Mouse (Mus musculus): ENCODE data around the gene Gng7.

Gene Gng7

DNA sequence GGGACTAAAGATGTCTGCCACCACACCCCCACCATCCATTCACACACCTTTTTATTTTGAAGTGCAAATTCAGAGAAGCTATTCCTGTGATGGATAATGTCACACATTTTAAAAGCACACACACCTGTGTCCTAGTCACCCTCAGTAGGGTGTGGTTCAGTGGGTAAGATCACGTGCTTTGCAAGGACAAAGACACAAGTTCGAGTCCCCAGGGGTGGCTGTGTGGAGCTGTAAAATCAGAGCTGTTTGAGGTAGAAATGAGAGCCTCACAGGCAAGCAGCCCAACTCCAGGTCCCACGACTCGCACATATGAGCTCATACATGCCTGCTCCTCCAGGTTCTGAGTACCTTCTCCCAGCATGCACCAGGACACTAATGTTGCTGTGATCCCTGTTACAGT is 46.6 kb downstream of the Gng7 start:
- DNase-seq (ENCODE audit: low spot score in 2 of 2) = no peak

DNA sequence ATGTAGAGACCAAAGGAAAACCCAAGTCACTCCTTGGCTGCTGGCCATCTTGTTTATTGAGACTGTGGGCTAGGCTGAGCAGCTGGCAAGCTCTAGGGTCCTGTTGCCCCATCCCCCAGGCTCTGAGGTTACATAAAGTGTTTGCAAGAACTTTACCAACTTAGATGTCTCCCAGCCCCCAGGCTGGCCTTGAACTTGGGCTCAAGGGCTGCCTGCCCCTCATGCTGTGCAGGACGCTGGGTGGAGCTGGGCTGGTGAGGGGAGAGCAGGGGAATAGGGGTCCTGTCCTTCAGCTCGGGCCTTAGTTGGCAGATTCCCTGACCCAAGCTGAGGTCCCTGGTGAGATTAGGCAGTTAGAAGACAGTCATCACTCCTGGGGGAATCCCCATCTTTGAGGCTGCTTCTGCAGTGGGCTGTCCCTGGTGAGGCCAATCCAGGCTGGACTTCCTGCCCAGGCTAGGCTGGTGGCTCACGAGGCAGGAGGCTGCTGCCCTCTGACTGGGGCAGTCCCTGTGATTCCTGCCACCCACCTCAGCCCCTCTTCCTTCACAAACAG is 47.6 kb downstream of the Gng7 start:
- peak; percentile 59 to 77 for DNase-seq (ENCODE audit: low spot score in 2 of 2)

DNA sequence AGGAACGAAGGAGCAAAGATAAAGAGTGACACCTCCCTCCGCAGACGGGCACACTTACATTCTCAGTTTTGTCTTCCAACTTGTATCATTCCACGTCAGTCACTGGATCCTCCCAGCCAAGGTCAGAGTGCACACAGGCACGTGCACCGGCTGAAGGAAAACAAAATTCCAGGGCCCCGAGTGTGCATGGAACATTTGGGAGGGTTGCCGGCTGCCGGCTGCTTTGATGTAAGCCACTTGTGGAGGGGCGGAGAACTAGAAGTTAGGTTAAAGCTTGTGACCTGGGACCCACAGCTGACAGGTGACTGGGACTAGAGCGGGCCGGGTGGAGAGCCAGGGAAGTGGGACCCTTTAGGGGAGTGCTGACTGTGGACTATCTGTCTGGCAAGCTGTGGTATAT is 48.4 kb downstream of the Gng7 start:
- no peak for DNase-seq (ENCODE audit: low spot score in 2 of 2)

DNA sequence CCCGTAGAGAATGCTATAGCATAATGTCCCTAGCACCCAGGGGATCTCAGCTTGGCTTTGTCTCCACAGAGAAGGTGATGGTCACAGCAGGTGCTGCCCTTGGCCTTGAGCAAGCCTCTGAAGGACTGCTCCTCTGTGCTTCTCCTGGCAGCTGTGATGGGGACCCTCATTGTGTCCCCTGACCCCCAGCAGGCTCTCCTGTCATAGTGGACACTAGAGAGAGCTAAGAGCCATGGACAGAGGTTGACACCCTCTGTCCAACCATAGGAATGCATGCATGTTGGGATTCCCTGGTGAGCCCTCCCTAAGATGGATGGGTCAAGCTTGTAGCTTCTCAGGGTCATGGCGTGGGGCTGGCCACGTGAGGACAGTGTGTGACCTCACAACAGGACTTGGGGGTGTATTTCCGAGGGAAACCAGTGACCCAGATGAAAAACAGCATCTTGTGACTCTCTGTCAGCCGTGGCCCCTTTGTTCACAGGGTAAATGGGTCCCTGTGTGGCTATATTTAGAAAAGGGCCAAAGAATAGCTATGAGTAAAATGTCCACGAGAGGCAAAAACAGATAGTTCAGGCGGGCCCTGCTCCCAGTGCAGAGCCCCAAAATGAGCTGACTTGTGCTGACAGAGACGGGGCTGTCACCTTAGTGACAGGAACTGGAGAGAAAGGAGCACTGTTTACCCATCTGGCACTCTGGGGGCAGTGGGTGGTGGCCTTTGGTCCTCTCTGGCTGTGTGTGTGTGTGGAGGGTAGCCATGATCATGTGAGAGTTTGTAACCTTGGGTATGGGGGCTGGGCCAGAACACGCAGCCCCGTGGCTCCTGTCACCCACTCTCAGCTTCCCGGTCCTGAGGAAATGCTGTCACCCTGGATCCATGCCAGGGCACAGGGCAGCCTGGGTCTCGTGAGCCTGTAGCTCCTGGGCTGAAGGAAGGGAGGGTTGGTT is 51.4 kb downstream of the Gng7 start:
- no peak for DNase-seq (ENCODE audit: low spot score in 2 of 2)

DNA sequence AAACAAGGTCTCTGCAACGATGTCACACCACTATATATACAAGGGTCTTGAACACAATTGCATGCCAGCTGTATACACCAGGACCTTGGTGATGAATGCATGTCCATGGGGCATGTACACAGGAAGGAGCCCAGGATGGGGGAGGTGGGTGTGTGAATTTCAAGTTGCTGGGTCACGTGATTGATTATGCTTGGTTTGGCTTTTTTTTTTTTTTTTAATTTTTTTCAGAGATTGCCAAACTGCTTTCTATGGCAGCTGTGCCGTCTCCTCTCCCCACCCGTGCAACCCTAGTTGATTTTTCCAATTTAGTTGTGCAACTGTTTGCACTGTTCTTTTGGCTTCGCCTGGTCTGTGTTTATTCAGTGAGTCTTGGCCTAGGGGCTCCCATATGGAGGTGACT is 52.2 kb downstream of the Gng7 start:
- no peak for DNase-seq (ENCODE audit: low spot score in 2 of 2)

DNA sequence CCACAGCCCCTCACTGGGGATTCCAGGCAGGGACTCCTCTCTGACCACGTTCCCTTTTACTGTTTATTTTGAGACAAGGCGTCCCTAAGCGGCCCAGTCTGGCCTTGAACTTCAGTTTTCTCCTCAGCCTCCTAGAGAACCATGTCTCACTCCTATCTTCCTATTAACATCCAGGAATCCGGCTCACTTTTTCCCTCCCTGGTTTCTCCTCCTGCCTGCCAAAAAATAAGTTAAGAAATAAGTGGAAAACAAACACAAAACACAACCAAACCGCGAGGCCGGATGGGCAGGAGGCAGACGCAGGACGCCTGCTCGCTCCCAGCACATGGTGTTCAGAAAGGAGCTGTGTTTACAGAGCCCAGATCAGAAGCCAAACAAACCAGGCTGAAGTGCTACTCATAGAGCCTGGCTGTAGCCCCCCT is 52.7 kb downstream of the Gng7 start:
- DNase-seq (ENCODE audit: low spot score in 2 of 2) = no peak

DNA sequence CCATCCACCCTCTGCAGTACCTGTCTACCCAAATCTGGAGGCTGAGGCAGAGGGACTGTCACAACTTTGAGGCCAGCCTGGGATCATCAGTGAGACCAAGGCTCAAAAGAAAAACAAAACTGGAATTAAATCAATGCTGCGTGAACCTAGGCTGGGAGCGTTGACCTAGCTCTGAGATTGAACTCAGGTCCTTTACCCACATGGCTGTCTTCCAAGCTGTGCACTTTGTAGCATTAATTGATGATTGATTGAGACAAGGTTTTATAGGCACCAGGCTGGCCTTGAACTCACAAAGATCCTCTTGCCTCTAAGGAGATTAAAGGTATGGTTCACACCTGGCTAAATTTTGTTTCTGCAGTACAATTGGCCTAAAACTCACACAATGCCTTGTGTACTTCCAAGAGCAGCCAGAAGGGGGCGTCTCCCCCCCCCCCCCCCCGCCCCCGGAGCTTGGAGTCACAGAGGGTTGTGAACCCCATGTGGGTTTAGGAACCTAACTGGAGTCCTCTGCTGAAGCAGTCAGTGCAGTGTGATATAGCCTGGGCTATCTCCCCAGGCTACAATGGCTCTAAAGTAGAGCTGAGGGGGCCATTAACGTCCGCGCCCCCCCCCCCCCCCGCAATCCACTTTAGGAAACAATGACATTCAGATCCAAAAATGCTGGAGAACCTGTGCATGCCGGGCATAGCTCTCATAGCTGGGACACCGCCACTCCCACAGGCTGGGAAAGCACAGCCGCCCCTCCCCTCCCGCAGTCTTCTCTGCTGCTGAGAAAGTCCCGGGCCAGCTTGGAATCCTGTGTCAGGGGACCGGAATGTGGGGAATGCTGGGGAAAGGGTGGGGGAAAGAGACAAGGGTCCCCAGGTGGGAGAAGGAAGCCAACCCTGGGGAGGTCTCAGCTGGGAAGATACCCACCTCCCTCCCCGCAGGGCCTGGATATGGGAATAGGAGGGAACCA is 53.9 kb downstream of the Gng7 start:
- DNase-seq (ENCODE audit: low spot score in 2 of 2) = no peak

DNA sequence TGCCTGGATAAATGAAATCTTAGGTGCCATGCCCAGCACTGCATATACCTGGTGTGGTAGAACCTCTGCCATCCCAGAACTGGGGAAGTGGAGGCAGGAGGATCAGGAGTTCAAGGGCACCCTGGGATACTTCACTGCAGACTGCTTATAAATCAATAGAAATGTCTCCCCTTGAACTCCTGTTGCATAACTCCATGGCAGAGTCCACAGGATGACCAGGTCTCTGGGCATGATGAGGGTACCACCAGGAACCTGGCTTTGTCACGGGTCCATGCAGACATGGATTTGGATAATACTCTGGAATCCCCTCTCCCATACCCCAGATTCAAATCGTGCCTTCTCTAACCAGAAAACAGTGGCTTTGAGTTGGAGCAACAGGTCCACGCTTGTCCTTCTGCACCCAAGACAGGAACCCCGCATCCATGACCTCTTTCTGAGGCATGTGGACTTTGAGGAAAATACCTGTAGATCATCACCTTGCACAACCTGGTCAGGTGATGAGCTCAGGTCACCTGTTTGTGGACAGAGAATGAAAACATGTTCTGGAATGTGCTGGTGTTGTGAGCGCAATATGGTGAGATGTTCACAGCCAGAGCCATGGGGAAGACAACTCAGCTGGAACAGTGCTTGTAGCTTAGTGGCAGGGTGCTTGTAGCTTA is 55.6 kb downstream of the Gng7 start:
- no peak for DNase-seq (ENCODE audit: low spot score in 2 of 2)

DNA sequence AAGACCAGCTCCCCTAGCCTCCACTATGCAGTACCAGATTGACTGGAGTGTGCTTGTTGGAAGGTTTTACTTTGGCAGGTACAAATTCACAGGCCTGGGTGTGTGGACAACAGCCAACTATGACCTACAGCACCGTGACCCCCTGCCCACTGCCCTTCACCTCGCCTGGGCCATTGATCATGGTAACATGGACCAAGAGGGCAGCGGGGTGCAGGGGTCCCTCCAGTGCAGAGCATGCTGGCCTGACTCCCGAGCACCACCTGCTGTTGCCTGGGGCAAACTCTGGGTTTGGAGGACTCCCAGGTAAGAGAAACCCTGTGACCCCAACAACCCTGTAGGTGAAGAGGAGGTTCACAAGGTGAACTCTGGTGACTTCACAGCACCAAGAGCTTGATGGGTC is 57.0 kb downstream of the Gng7 start:
- DNase-seq (ENCODE audit: low spot score in 2 of 2) = no peak

DNA sequence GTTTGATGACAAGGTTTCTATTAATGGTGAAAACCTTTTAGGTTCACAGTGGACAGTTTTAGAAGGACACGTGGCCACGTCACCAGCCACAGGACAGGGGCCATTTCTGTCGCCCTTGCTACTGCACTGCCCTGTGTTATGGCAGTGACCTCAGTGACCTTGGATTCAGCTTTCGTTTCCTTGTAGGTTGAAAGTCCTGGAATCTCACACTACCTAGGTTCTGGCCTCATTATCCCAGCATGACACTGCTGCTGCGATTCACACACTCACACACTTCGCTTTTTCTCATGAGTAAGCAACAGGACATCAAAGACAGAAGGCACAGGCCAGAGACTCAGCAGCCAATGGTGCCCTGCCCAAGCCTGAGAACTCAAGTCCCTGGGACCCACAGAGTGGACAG is 57.8 kb downstream of the Gng7 start:
- DNase-seq (ENCODE audit: low spot score in 2 of 2) = no peak

DNA sequence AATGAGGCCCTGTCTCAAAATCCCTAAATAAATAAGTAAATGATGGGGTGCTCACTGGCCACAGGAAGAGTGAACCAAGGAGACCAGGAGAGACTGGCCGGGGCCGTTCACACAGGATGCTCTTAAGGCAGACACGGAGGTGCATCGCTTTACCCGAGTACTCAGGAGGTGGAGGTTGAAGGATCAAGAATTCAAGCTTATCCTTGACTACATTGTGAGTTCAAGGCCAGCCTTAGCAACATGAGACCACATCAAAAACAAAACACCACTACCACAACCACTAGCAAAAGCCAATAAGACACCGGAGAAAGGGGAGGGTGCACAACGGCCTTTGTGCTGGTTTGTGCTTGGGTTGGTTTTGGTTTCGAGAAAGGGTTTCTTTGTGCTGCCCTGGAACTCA is 58.4 kb downstream of the Gng7 start:
- DNase-seq (ENCODE audit: low spot score in 2 of 2) = peak; percentile 34 to 67

DNA sequence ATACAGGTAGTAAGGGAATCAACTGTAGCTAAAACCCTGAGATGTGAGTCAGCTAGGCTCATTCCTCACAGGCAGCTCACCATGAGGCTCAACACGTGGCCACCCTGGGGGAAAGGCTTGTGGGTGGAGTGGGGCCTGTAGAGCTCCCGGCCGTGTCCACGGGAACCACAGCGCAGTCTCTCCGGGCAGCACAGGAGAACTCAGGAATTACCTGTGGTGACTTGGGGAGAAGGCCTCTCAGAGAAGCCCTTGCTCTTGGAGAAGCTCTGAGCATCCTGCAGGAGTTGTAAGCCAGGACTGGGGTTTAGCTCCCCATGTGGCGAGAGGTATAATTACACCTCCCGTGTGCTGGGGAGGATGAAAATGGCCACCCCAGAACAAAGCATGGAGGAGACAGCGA is 59.2 kb downstream of the Gng7 start:
- peak in 1 of 2 experiments; percentile 55 for DNase-seq (ENCODE audit: low spot score in 2 of 2)

DNA sequence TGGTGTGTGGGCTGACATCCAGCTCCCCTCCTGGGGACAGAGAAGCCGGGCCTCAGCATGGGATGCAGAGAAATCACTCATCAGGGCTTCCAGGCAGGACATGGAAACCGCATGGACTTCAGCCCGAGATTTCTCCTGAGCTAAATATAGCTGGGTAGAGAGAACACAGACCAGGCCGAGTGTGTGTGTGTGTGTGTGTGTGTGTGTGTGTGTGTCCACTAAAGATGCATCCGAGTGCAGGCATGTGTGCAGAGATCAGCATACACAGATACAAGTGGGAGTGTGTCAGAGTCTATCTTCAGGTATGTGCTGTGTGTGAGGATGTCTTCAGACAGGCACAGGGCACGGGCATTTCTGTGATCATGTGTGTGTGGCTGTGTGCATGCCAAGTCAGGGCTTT is 59.9 kb downstream of the Gng7 start:
- DNase-seq (ENCODE audit: low spot score in 2 of 2) = no peak

DNA sequence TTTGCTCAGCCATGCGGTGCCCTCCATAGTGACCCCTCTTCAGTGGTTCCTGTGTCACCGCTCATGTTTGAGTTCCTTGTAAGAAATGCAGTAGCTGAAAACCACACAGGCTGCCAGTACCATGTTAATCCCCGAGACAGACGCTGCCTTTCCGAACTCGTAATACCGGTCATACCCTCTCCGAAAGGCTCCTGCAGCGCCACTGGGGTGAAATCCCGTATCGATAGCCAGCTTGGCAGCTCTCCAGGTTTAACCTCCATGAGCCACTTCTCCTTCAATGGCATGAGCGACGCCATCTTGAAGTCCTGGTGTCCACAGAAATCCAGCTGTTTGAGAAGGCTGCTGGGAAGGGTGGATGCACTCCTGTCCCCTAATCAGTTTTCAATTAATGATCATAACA is 60.3 kb downstream of the Gng7 start:
- no peak for DNase-seq (ENCODE audit: low spot score in 2 of 2)

DNA sequence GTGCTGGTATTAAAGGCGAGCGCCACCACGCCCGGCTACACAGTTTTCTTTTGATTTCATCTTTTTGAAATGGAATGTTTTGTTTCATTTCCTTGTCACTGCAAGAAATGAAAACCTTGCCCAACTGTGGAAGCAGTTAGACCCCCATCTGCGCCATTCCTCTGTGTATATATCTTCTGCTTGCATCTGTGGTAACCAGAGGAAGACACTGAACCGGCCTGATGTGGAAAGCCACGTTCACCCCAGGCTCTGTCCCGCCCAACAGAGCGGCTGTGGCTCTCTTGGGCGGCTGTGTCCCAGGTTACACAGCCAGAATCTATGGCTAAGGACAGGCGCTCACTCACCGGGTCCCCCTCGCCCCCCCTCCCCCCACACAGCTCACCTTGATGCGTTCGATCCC is 62.3 kb downstream of the Gng7 start:
- no peak for DNase-seq (ENCODE audit: low spot score in 2 of 2)

DNA sequence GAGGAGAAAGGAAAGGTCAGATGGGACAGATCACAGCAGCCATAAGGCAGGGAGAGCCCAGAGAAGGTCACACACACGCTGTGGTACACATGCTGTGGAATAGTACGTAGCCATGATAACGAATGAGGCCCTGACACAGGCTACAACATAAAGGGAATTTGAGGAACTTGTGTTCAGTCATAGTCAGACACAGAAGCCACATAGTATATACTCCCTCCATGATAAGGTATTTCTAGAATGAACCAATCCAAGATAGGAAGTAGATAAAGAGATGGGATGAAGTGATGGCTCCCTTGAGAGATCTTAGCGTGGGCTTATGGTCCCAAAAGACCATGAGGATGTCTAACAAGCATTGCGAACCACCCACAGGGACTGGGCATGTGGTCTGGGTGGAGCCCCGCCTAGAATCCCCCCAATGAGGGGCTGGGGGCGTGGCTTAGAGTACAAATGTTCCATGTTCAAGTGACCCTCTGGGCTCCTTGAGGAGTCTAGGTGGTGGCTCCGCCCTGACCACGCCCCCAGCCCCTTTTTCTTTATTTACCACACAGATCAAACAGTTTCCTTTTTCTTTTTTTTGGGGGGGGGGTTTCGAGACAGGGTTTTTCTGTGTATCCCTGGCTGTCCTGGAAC is 62.9 kb downstream of the Gng7 start:
- no peak for DNase-seq (ENCODE audit: low spot score in 2 of 2)

DNA sequence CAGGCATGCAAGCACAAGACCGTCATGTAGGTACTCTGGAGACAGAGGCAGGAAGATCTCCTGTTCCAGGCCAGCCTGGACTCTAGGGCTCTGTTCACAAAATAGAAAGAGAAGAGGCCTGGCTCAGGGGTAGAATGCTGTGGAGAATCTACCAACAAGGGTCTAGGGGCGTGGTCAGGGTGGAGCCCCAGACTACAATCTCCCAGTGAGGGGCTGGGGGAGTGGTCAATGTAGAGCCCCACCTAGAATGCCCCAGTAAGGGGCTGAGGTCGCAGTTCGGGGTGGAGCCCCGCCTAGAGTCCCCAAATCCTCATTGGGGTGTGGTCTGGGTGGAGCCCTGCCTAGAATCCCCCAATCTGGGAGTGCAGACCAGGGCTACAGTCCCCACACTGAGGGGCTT is 64.4 kb downstream of the Gng7 start:
- DNase-seq (ENCODE audit: low spot score in 2 of 2) = no peak

DNA sequence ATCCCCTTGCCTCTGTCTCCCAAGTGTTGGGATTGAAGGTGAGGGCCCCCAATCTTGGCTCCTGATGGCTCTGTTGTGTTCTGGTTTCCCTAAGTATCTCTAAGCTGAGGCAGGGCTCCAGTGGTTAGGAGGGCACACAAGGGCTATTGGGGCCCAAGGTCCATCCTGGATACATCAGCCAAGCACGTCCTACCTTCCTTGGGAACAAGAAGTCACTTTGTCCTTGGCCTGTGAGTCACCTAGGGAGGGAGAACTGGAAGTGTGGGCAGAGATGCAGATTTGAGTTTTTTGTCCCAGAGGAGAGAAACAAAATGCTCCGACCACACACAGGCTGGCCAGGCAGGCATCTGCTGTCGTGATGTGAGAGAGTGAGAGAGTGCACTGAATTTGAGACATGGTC is 65.7 kb downstream of the Gng7 start:
- DNase-seq (ENCODE audit: low spot score in 2 of 2) = no peak

DNA sequence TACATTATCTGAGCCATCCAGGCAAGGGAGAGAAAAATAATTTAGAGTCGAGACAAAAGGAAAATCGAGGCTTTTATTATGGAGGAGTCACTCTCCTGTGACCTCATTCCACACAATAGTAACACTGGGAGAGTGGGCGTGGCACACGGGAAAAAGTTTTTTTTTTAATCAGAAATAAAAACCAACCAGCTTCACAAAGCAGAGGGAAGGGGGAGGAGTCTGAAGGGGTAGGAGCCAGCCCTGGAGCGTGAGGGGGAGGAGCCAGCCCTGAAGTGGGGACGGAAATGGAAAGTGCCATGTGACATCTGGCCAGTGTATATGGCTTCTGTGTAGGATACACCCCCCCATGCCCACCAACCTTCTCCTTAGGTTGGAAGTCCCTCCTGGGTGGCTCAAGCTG is 66.2 kb downstream of the Gng7 start:
- DNase-seq (ENCODE audit: low spot score in 2 of 2) = no peak

DNA sequence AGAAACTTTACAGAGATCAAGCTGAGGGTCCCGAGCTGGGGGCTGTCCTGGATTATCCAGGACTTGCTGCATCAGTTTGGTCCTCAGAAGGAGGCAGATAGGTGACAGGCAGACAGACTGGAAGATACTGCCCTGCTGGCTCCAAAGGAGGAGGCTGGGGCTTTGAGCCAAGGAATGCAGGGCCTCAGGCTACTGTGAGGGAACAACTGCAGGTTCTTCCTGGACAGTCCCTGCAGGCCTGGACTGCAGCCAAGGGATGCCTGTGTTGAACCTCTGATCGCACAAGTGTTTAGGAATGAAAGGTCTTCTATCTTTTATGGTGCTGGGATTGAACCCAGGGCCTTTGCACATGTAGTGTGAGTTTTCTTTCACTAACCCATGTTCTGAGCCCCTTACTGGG is 66.9 kb downstream of the Gng7 start:
- no peak for DNase-seq (ENCODE audit: low spot score in 2 of 2)

DNA sequence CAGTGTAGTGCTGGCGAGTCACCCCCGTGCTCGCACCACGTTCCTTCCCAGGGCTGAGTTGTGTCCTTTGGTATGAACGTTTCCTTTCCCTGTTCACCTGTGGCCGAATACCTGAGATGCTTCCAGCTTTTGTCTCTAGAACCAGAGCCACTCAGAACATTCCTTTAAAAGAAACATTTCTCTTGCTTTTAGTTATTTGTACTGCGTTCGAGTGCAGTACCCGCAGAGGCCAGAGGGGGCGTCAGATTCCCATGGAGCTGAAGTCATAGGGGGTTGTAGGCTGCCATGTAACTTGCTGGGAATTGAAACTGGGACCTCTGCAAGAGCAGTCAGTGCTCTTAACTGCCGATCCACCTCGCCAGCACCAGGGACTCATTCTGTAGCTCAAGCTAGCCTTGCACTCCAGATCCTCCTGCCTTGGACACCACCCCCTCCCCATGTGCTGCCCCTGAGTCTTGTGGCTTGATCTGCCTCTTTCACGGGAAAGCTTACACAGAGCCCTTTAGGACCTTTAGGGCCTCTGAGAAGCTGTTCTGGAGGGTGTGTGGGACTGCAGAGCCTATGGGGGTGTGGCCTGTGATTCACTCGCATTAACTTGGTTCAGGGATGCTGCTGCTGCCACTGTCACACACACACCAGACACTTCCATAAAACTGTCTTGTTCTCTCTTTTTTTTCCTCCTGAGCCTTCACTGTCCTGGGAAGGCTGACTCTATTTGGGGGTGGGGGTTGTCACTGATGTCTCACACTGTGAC is 67.9 kb downstream of the Gng7 start:
- no peak for DNase-seq (ENCODE audit: low spot score in 2 of 2)

Measured in natural killer cell, adult 2 months (primary cell).